Mouse (Mus musculus) embryonic facial prominence, embryonic 11.5 days (tissue): ENCODE measurements at regions not wholly inside any gene's neighbourhood (a gene's known extent, or its start where the extent isn't known, plus 50 kb on each side); places are given as distances from the start of the nearest gene placed in this dataset.

Experiments used
- ATAC-seq: fragments of 200-750 bp; cut with Nextera tagmentation; replicated peaks from 2 replicates; pipeline ENCODE4 v1.8.0; 2017; ENCODE audit warnings: low read depth; ENCODE audit not compliant: insufficient number of reproducible peaks, low FRiP score, low TSS enrichment
- DNase-seq: peaks from one replicate; pipeline ENCODE4 v3.0.0-alpha.2; 2015; ENCODE audit warnings: low spot score
- H3K27ac ChIP-seq: fragments of 300-500 bp; sonication (generic); replicated peaks from 2 replicates; pipeline ENCODE4 v1.5.1; 2014; ENCODE audit warnings: mild to moderate bottlenecking, low read depth, low read length, control low read depth
- H3K27me3 ChIP-seq: fragments of 300-500 bp; sonication (generic); 2 replicates; pipeline ENCODE4 v1.6.1; 2014; ENCODE audit warnings: mild to moderate bottlenecking, low read length, moderate library complexity, mixed read lengths; ENCODE audit not compliant: control insufficient read depth, insufficient read depth
- H3K36me3 ChIP-seq: fragments of 300-500 bp; sonication (generic); replicated peaks from 2 replicates; pipeline ENCODE4 v1.6.1; 2014; ENCODE audit warnings: low read depth, mild to moderate bottlenecking, low read length, moderate library complexity, mixed read lengths; ENCODE audit not compliant: control insufficient read depth, insufficient read depth
- H3K4me1 ChIP-seq: fragments of 300-500 bp; sonication (generic); 2 replicates; pipeline ENCODE4 v1.6.1; 2014; ENCODE audit warnings: low read length, mixed read lengths; ENCODE audit not compliant: control insufficient read depth, insufficient read depth
- H3K4me2 ChIP-seq: fragments of 300-500 bp; sonication (generic); 2 replicates; pipeline ENCODE4 v1.6.1; 2014; ENCODE audit warnings: low read depth, mild to moderate bottlenecking, control low read depth, low read length, moderate library complexity
- H3K4me3 ChIP-seq: fragments of 300-500 bp; sonication (generic); 2 replicates; pipeline ENCODE4 v1.5.1; 2014; ENCODE audit warnings: low read depth, low read length, control low read depth
- H3K9ac ChIP-seq: fragments of 300-500 bp; sonication (generic); replicated peaks from 2 replicates; pipeline ENCODE4 v1.6.1; 2014; ENCODE audit warnings: mild to moderate bottlenecking, control low read depth, low read length
- H3K9me3 ChIP-seq: fragments of 300-500 bp; sonication (generic); replicated peaks from 2 replicates; pipeline ENCODE4 v1.6.1; 2016; ENCODE audit warnings: mild to moderate bottlenecking, low read length, inconsistent platforms, mixed read lengths; ENCODE audit not compliant: control insufficient read depth
- WGBS: fragments of 180-500 bp; shearing (Covaris S2); extraction: QIAGEN DNeasy Blood & Tissue Kit; methylation state at CpG from one replicate; pipeline ENCODE4 v1.1.7; 2014; 5-methylcytosine and 5-hydroxymethylcytosine counted together

DNA sequence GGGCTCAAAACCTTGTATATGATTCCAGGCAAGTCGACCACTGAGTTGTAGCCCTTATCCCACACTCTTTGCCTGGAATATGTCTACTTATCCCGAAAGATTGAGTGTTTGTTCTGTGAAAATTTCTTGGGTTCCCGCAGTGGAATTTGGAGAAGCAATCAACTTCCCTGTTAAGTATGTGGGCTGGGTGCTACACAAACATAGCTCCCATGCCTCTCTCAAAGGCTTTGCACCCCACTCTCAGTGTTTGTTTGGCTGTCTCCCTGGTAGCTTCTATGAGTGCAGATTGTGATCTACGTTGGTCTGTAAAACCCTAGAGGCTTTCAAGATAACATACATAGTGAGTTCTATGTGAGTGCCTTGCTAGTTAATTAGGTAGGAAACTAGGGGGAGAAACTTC is 1184.2 kb downstream of the 4930447A16Rik start:
- Histone ChIP-seq H3K4me1 (no peaks in the 10 kb centered on the region), H3K4me2 (no peak overlapping the region), H3K9ac (no peak overlapping the region), H3K27me3 (no peaks in the 10 kb centered on the region), H3K36me3 (no peaks in the 10 kb centered on the region), H3K4me3 (no peak overlapping the region), H3K9me3 (no peaks in the 10 kb centered on the region), H3K27ac (no peak overlapping the region)
- 90% methylated on average over 4 of the region's 4 CpGs for WGBS
- ATAC-seq (no peak), DNase-seq (no peak)
